Mouse (Mus musculus) bone marrow, adult 2 months (tissue): ENCODE measurements around the gene Pmm1.

Source experiments
- CTCF ChIP-seq: fragments of 200-500 bp; IDR thresholded peaks from 2 replicates; pipeline ENCODE4 v1.5.1; 2011; ENCODE audit warnings: low read length, control low read depth; ENCODE audit not compliant: control insufficient read depth, insufficient read depth
- POLR2A ChIP-seq: fragments of 200-500 bp; IDR thresholded peaks from 2 replicates; pipeline ENCODE4 v1.6.1; 2011; ENCODE audit warnings: low read depth, mild to moderate bottlenecking, control low read depth, low read length, borderline replicate concordance; ENCODE audit not compliant: control insufficient read depth

DNA sequence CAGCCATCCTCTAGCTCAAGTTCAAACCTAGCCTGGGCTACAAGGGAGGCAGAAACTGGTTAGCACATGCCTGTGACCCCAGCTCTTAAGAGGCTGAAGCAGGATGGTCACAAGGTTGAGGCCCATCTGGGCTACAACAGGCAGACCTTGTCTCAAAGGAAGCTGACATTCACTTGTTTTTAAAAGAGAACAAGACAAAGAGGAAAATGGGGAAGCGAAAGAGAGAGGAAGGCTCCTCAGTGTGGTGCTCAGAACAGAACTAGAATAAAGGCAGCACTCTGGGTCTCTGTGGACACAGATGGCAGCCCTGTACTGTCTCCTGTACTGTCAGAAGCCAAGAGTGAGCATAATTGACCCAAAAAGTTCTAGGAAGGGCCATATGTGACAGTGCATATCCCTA lies 26.7 kb downstream of the Pmm1 start:
- TF ChIP-seq POLR2A: no peak
- TF ChIP-seq CTCF: no peak
